Mouse (Mus musculus) urinary bladder, adult 18-20 months (tissue): Measurements from ENCODE around the gene Nckap1l.
A peak's percentile ranks its signal among the peaks of the same experiment; 100 is the strongest.

Experiments
- DNase-seq, 2 experiments: peaks; one replicate each; pipeline ENCODE4 v3.0.0; 2022; ENCODE audit warnings: low spot score in 2 of 2, mixed read lengths in 2 of 2

Gene Nckap1l

GRCm38 (mm10) chr15:103537822-103538213 lies 84.2 kb downstream of the Nckap1l start, which contains the start of gene Ppp1r1a:
Ppp1r1a (minus strand) TSS chr15:103538003.
- peak in 1 of 2 experiments; percentile 21 for DNase-seq

DNA sequence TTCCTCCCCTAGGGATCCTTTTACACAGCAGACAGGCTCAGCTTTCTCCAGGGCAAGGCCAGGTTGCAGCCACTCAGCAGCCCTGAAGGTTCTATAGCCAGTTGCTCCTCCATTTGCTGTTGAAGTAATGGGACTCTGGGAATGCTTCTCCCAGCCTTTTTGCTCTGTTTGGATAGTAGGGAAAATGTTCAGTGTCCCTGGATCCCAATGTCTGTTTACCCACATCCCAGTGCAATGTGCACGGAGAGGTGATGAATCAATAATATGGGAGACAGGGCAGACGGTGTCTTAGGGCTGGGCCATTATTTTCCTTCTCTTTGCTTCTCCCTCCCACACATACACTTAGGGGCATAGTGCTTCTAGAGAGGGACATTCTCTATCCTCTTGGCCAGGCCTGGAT lies 85.7 kb downstream of the Nckap1l start:
- DNase-seq = no peak

DNA sequence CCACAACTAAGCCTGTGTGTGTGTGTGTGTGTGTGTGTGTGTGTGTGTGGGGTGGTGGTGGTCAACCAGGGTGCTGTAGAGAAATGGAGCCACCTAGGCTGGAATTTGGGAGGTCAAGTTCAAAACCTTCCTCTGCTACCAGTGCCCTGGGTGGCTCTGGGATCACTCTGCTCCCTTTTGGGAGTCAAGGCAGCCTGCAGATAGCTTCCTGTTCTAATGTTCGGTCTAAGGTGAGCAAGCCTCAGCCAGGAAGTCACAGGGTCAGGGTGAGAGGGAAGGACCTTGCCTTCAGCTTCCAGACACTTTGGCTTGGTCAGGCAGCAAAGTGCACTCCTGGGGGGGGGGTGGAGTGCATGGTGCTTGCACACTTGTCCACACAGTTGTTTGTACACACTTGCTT lies 87.1 kb downstream of the Nckap1l start:
- no peak for DNase-seq

DNA sequence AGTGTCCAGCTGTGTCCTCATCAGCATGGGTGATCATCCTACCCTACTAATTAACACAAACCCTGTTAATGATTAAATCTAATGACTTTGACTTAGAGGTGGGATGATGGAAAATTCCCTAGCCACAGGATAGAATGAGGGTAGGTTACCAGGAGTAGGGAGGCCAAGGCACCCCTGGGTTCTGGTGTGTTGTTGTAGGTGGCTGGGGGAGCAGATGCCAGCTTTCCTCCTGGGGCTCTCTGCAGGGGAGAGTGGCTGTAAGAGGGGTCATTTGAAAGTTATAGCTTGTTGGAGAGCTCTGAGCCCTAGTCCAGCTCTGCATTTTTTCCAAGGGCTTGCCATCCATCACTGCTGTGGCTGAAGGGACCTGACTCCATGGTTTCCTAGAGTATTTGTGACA lies 88.9 kb downstream of the Nckap1l start:
- DNase-seq = no peak

GRCm38 (mm10) chr15:103547983-103548382 lies 94.4 kb downstream of the Nckap1l start:
- DNase-seq = no peak
